Mouse (Mus musculus) skeletal muscle tissue, postnatal 0 days (tissue): ENCODE results near the gene Zkscan3. TPM values are rescaled to one million over a fixed set of nuclear protein-coding genes. Genes with fewer than 3 reads are reported as not detected.

Source experiments
- microRNA counts: library from miRNA; unstranded; fragments of <30 nt; microRNA quantifications from one replicate; lab custom pipeline; 2015
- microRNA-seq, 2 experiments: library from miRNA; unstranded; fragments of <30 nt; microRNA quantifications; one replicate each; pipeline ENCODE4; 2016
- polyA plus RNA-seq: library from polyadenylated mRNA; unstranded; fragments of >200 nt; fragmentation: Nextera tagmentation; extraction: Ambion mirVana; gene quantifications from 2 replicates; pipeline ENCODE4 v1.2.1, GENCODE M21; 2015

The Zkscan3 gene
- 28.7 and 32.5 TPM in 2 replicates for polyA plus RNA-seq

GRCm38 (mm10) chr13:21402287-21402846 lies at the start of gene Zkscan3:
TSS of gene Zkscan3 (minus strand) at chr13:21402755.

GRCm38 (mm10) chr13:21440503-21441206 lies 38.1 kb upstream of the Zkscan3 start, which contains the start of gene Pgbd1:
TSS of gene Pgbd1 (minus strand) at chr13:21441058.

GRCm38 (mm10) chr13:21362621-21363248 lies 39.8 kb downstream of the Zkscan3 start, which contains the start of gene Zscan12:
TSS of gene Zscan12 (plus strand) at chr13:21362820.

GRCm38 (mm10) chr13:21346610-21347009 lies 55.9 kb downstream of the Zkscan3 start, which contains the start of gene Olfr1367:
TSS of gene Olfr1367 (plus strand) at chr13:21346910.

MicroRNA genes within 50 kb of the gene (microRNA counts, 519-probe panel; counts per million panel counts)
- microRNA mmu-miR-1896 (lab: Ali Mortazavi, UCI), result 296 counts per million, percentile 58 among the panel's probes with 10 or more counts

Small RNA genes lying within 50 kb of the gene (microRNA-seq; reads per million reads assigned to microRNA genes)
- gene Mir1896, result 0 reads per million in 2 experiments
- 0 to 0.42 reads per million in 2 experiments for gene Mir6942

Other genes with a start within 250 kb of the Zkscan3 start
- 39.2 and 41.1 TPM in 2 replicates for gene Trim27, start 223.3 kb downstream of the Zkscan3 start, polyA plus RNA-seq
- not detected in 2 replicates for gene Gpx5, start 110.0 kb downstream of the Zkscan3 start, polyA plus RNA-seq
- gene Gpx6, start 90.6 kb downstream of the Zkscan3 start, polyA plus RNA-seq, result not detected in 2 replicates
- gene Olfr1367, start 55.8 kb downstream of the Zkscan3 start, polyA plus RNA-seq, result not detected in 2 replicates
- gene Zscan12, start 39.9 kb downstream of the Zkscan3 start, polyA plus RNA-seq, result 6.2 and 6.6 TPM in 2 replicates
- 0.68 and 0.95 TPM in 2 replicates for gene Pgbd1, start 38.3 kb upstream of the Zkscan3 start, polyA plus RNA-seq
- 15.1 and 17.5 TPM in 2 replicates for gene Zscan26, start 51.0 kb upstream of the Zkscan3 start, polyA plus RNA-seq
- 1.4 and 1.7 TPM in 2 replicates for gene Nkapl, start 65.8 kb upstream of the Zkscan3 start, polyA plus RNA-seq
- 1.5 and 2.0 TPM in 2 replicates for gene Zkscan4, start 76.2 kb upstream of the Zkscan3 start, polyA plus RNA-seq
- gene Gm10065, start 76.7 kb upstream of the Zkscan3 start, polyA plus RNA-seq, result not detected in 2 replicates
- gene AK157302, start 92.5 kb upstream of the Zkscan3 start, polyA plus RNA-seq, result 0.62 and 0.77 TPM in 2 replicates
- gene Gm11273, start 98.7 kb upstream of the Zkscan3 start, polyA plus RNA-seq, result 11.8 and 13.2 TPM in 2 replicates
- 2.4 TPM in 2 replicates for gene Zkscan8, start 128.4 kb upstream of the Zkscan3 start, polyA plus RNA-seq
- 0.10 TPM in 1 of 2 replicates, not detected in the other for gene Olfr1366, start 140.1 kb upstream of the Zkscan3 start, polyA plus RNA-seq
- not detected in 2 replicates for gene Olfr1535, start 157.1 kb upstream of the Zkscan3 start, polyA plus RNA-seq
- not detected in 2 replicates for gene Olfr1364, start 179.0 kb upstream of the Zkscan3 start, polyA plus RNA-seq
- not detected in 2 replicates for gene Olfr1362, start 211.3 kb upstream of the Zkscan3 start, polyA plus RNA-seq
- not detected in 2 replicates for gene Olfr11, start 239.8 kb upstream of the Zkscan3 start, polyA plus RNA-seq